Mouse (Mus musculus): ENCODE measurements around the gene Mrpl1.

GRCm38 (mm10) chr5:96201462-96202154, 7.7 kb upstream of the Mrpl1 start:
- TF ChIP-seq CTCF (IDR thresholded peaks at IDR 0.05; ENCODE audit: borderline replicate concordance, extremely low read depth, insufficient read depth, insufficient read length) (no peak), POLR2A (IDR thresholded peaks at IDR 0.05; ENCODE audit: borderline replicate concordance, extremely low read depth, insufficient read depth, insufficient read length, poor library complexity, severe bottlenecking) (no peak)
